Mouse (Mus musculus) urinary bladder, postnatal 25 days (tissue): ENCODE measurements around the gene Apoc2.

Experiments used
- DNase-seq: peaks from one replicate; pipeline ENCODE4 v3.0.0; 2022; ENCODE audit warnings: low spot score

The Apoc2 gene

GRCm38 (mm10) chr7:19628536-19629360 lies 49.0 kb downstream of the Apoc2 start:
- DNase-seq = peak; percentile 95

DNA sequence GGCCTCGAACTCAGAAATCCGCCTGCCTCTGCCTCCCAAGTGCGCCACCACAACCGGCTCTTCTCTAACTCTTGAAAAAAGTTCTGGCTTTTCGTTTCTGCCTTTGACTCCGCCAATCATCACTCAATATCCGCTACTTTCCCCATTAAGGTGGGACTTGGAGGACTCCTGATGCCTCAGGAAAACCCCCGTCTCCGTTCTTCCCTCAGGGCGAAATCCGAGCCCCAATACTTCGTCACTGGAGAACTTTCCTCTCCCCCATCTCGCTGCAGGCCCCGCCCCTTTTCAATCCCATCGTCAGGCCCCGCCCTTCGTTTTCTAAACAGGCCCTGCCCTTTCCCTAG lies 49.6 kb downstream of the Apoc2 start:
- no peak for DNase-seq

GRCm38 (mm10) chr7:19627721-19628120 lies 50.0 kb downstream of the Apoc2 start:
- DNase-seq = no peak

DNA sequence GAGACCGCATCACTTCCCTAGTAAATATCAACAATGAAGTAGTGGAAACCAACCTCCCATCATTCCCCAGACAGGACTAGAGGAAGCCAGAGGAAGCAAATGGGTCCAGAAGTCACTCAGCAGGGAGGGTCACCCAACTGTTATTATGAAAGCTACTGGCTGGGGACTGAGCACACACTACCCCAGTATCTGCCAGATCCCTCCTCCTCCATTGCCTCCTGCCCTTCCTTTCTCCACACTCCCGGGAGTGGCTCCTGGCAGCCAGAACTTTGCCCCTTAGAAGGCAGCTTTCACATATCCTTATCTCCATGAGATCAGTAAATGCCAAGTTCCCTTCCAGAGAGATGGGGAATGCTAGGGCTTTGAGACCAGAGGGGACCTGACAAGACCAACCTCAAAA lies 54.3 kb downstream of the Apoc2 start:
- DNase-seq = no peak

DNA sequence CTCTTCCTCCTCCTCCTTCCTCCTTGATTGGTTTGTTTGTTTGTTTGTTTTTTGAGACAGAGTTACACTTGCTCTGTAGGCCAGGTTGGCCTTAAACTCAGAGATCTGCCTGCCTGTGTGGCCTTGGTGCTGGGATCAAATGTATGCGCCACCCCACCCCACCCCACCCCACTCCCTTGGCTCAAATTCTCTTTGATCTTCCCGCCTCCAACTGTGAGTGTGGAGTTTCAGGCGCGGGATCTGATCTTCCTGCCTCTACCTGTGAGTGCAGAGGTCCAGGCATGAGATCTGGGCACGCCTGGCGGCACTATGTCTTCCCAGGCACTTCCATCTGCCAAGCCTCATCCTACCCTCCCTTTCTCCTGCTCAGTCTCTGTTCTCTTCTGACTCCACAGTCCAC lies 55.5 kb downstream of the Apoc2 start:
- no peak for DNase-seq
